Mouse (Mus musculus): ENCODE measurements around the gene Abcc4.

GRCm38 (mm10) chr14:118706962-118707361 lies 943 bp upstream of the Abcc4 start:
- no peak for TF ChIP-seq CTCF (IDR thresholded peaks at IDR 0.05)
- TF ChIP-seq EP300 (IDR thresholded peaks at IDR 0.05; ENCODE audit: insufficient read depth, low read depth, low read length) = no peak
- no peak for TF ChIP-seq POLR2A (IDR thresholded peaks at IDR 0.05; ENCODE audit: insufficient read depth, low read depth, low read length)

All from heart, adult 2 months (tissue).